Mouse (Mus musculus) midbrain, embryonic 14.5 days (tissue): ENCODE measurements around the gene Zfp12. TPM values are rescaled to one million over a fixed set of nuclear protein-coding genes. Genes with fewer than 3 reads are reported as not detected.
A peak's percentile ranks its signal among the peaks of the same experiment; 100 is the strongest.

ENCODE experiments used
- ATAC-seq: fragments of 200-750 bp; cut with Nextera tagmentation; 2 replicates; pipeline ENCODE4 v1.8.0; 2017; ENCODE audit warnings: moderate number of reproducible peaks, moderate library complexity; ENCODE audit not compliant: low FRiP score, low TSS enrichment
- DNase-seq: peaks from one replicate; pipeline ENCODE4 v3.0.0-alpha.2; 2015
- H3K27ac ChIP-seq: fragments of 300-500 bp; sonication (generic); replicated peaks from 2 replicates; pipeline ENCODE4 v1.5.1; 2014; ENCODE audit warnings: mild to moderate bottlenecking, low read depth, low read length, moderate library complexity
- H3K27me3 ChIP-seq: fragments of 300-500 bp; sonication (generic); 2 replicates; pipeline ENCODE4 v1.6.1; 2014; ENCODE audit warnings: low read length, control low read depth, mixed read lengths; ENCODE audit not compliant: control insufficient read depth, insufficient read depth
- H3K36me3 ChIP-seq: fragments of 300-500 bp; sonication (generic); 2 replicates; pipeline ENCODE4 v1.6.1; 2014; ENCODE audit warnings: low read length, control low read depth; ENCODE audit not compliant: control insufficient read depth, insufficient read depth
- H3K4me1 ChIP-seq: fragments of 300-500 bp; sonication (generic); 2 replicates; pipeline ENCODE4 v1.6.1; 2014; ENCODE audit warnings: mild to moderate bottlenecking, antibody characterized with exemption, low read length, control low read depth; ENCODE audit not compliant: control insufficient read depth, insufficient read depth
- H3K4me2 ChIP-seq: fragments of 300-500 bp; sonication (generic); 2 replicates; pipeline ENCODE4 v1.6.1; 2014; ENCODE audit warnings: mild to moderate bottlenecking, low read length, moderate library complexity
- H3K4me3 ChIP-seq: fragments of 300-500 bp; sonication (generic); replicated peaks from 2 replicates; pipeline ENCODE4 v1.5.1; 2014; ENCODE audit warnings: low read depth, low read length
- H3K9ac ChIP-seq: fragments of 300-500 bp; sonication (generic); replicated peaks from 2 replicates; pipeline ENCODE4 v1.6.1; 2014; ENCODE audit warnings: mild to moderate bottlenecking, low read length, moderate library complexity
- H3K9me3 ChIP-seq: fragments of 300-500 bp; sonication (generic); 2 replicates; pipeline ENCODE4 v1.6.1; 2016; ENCODE audit warnings: low read length, control low read depth, mixed read lengths; ENCODE audit not compliant: control insufficient read depth
- WGBS: fragments of 180-500 bp; shearing (Covaris S2); extraction: QIAGEN DNeasy Blood & Tissue Kit; methylation state at CpG from one replicate; pipeline ENCODE4 v1.1.7; 2014; 5-methylcytosine and 5-hydroxymethylcytosine counted together
- polyA plus RNA-seq: library from polyadenylated mRNA; unstranded; fragments of >200 nt; fragmentation: Nextera tagmentation; extraction: Ambion mirVana; gene quantifications from 2 replicates; pipeline ENCODE4 v1.2.1, GENCODE M21; 2014

Gene Zfp12
- polyA plus RNA-seq, 1 experiment from 2014 or later, result 25.2 TPM

DNA sequence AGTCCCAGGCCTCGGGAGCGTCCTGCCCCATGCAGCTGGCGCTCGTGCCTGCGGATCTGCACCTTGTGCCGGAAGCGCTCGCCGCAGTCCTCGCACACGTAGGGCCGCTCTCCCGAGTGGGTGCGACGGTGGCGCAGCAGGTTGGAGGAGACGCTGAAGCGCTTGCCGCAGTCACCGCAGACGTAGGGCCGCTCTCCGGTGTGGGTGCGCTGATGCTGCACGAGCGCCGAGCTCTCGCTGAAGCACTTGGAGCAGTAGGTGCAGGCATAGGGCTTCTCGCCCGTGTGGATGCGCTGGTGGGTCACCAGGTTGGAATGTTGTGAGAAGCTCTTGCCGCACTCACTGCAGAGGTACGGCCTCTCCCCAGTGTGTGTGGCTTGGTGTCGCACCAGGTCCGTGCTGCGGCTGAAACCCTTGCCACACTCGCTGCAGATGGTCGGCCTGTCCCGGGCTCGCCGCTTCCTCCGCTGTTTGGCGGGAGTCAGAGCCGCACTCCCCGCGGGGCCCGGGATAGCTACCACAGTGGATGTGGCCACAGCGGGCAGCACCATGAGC is 52.9 kb downstream of the Zfp12 start:
- Histone ChIP-seq H3K9me3 (no peaks in the 10 kb centered on the region), H3K4me2 (peak overlapping the region; percentile 41), H3K27me3 (peaks cover 60% of the 10 kb centered on the region), H3K9ac (peak overlapping the region; percentile 16), H3K4me1 (0 out of 2 replicates have a peak, but pooled peaks cover 3% of the 10 kb centered on the region), H3K27ac (no peak overlapping the region), H3K4me3 (peak overlapping the region; percentile 18), H3K36me3 (0 out of 2 replicates have a peak, but pooled peaks cover 4% of the 10 kb centered on the region)
- WGBS, result 2% methylated on average over 48 of the region's 48 CpGs
- DNase-seq (peak; percentile 46), ATAC-seq (no peak)

DNA sequence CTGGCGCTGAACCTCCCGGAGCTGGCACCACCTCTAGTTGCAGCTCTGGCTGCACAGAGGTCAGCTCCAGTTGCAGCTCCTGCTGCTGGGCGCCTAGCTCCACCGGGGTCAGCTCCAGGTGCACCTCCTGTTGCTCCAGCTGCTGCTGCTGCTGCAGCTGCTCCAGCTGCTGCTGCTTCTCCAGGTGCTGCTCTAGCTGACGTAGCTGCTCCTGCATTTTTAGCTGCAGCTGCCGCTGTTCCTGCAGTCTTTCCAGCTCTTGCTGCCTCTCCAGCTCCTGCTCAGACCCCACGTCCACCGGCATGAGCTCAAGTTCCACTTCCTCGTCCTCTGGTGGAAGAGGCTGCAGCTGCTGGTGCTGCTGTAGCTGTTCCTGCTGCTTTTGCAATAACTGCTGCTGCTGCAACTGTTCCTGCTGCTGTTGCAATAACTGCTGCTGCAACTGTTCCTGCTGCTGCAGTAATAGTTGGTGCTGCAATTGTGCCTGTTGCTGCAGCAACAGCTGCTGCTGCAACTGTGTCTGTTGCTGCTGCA is 53.5 kb downstream of the Zfp12 start:
- Histone ChIP-seq H3K4me3 (peak overlapping the region; percentile 18; the same call in 1 of the 2 replicates), H3K9me3 (no peaks in the 10 kb centered on the region), H3K4me1 (0 out of 2 replicates have a peak, but pooled peaks cover 6% of the 10 kb centered on the region), H3K27ac (no peak overlapping the region), H3K4me2 (peak overlapping the region; percentile 41), H3K36me3 (0 out of 2 replicates have a peak, but pooled peaks cover 4% of the 10 kb centered on the region), H3K9ac (peak overlapping the region; percentile 16; the same call in 1 of the 2 replicates), H3K27me3 (peaks cover 64% of the 10 kb centered on the region)
- 13% methylated on average over 9 of the region's 9 CpGs for WGBS
- DNase-seq, result no peak
- ATAC-seq, result no peak

DNA sequence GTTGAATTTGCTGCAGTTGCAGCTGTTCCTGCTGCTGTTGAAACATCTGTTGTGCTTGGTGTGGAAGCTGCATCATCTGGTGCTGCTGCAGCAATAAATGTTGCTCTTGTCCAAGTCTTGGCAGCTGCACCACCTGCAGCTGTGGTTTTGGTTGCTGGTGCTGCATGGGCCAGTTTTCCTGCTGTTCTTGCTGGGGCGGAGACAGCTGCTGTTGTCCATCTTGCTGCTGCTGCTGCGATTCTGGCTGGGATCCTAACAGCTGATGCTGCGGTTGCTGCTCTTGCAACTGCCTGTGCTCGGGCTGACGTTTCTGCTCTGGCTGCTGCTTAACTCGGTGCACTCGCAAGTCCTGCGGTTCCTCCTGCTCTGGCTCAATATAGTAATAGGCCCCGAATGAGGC is 54.3 kb downstream of the Zfp12 start:
- Histone ChIP-seq H3K4me1 (0 out of 2 replicates have a peak, but pooled peaks cover 6% of the 10 kb centered on the region), H3K9ac (no peak overlapping the region), H3K4me3 (no peak overlapping the region), H3K27ac (no peak overlapping the region), H3K27me3 (peaks cover 70% of the 10 kb centered on the region), H3K4me2 (no peak overlapping the region), H3K9me3 (no peaks in the 10 kb centered on the region), H3K36me3 (0 out of 2 replicates have a peak, but pooled peaks cover 4% of the 10 kb centered on the region)
- DNase-seq, result no peak
- WGBS, result 73% methylated on average over 9 of the region's 9 CpGs
- no peak for ATAC-seq

DNA sequence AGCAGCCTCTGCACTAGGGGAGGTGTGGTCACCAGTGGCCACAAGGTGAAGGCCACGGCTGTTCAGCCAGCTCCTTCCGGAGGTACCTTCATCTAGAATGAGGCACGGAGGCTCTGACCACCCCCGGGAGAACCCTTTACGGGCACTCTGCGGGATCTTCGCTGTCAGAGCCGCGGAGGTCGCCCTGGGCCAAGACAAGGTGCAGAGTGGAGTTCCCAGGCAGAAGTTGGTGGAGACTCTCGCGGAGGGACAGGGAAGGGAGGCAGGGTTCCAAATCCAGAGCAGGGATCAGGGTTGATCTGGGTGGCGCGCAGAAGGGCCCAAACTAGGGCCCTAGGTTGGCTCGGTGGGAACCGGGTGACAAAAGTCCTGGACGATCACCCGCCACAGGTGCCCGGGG is 57.9 kb downstream of the Zfp12 start:
- WGBS, result 1% methylated on average over 18 of the region's 19 CpGs
- no peak for ATAC-seq
- H3K4me2 ChIP-seq, result peak overlapping the region; percentile 67
- DNase-seq, result no peak
- peak overlapping the region; percentile 54 for H3K9ac ChIP-seq
- H3K4me3 ChIP-seq, result peak overlapping the region; percentile 41
- peaks cover 8% of the 10 kb centered on the region; the same call in 1 of the 2 replicates for H3K36me3 ChIP-seq
- H3K9me3 ChIP-seq, result no peaks in the 10 kb centered on the region
- 0 out of 2 replicates have a peak, but pooled peaks cover 6% of the 10 kb centered on the region for H3K4me1 ChIP-seq
- peaks cover 60% of the 10 kb centered on the region for H3K27me3 ChIP-seq
- H3K27ac ChIP-seq, result no peak overlapping the region

DNA sequence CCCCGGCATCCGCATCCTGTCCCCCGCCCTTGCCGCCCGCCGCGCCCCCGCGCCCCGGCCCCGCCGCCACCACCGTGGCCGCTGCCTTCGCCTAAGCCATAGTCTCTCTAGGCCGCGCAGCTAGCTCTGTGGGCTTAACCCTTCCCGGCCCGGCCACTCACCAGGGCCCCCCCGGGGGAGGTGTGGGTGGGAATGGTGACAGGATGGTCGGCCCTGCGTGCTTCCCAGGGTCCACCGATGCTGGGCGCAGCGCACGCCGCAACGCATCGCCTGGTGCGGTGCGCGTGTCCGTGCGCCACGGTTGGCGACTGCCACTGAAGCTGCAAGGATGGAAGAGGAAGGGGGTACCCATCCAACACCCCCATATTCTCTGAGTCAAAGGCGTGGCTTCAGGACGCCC is 58.4 kb downstream of the Zfp12 start, which contains the start of gene Zfp853:
Gene Zfp853 (minus strand): TSS at position 220 of the 400 bp plus-strand sequence.
- ATAC-seq (no peak), DNase-seq (no peak)
- peaks cover 55% of the 10 kb centered on the region for H3K27me3 ChIP-seq
- WGBS, result 2% methylated on average over 36 of the region's 38 CpGs
- H3K9ac ChIP-seq, result peak within 1 kb of the TSS; percentile 54
- peaks cover 8% of the 10 kb centered on the region; the same call in 1 of the 2 replicates for H3K36me3 ChIP-seq
- peak within 1 kb of the TSS; percentile 41 for H3K4me3 ChIP-seq
- peak within 1 kb of the TSS; percentile 67 for H3K4me2 ChIP-seq
- H3K9me3 ChIP-seq, result no peaks in the 10 kb centered on the region
- 0 out of 2 replicates have a peak, but pooled peaks cover 3% of the 10 kb centered on the region for H3K4me1 ChIP-seq
- H3K27ac ChIP-seq, result no peak within 1 kb of the TSS

DNA sequence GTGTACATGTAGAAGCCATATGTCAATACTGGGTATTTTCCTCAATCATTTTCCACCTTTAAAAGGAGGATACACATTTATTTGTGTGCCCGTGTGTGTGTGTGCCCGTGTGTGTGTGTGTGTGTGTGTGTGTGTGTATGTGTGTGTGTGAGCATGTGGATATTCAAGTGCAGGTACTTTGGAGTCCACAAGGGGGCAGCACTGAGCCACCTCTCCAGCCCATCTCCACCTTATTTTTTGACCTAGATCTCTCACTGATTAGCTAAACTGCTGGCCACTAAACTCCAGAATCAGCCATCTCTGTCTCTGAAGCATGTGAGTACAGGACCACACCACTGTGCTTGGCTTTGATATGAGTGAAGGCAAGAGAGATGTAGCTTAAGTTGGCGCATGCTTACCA is 59.9 kb downstream of the Zfp12 start:
- 96% methylated on average over 3 of the region's 3 CpGs for WGBS
- DNase-seq (no peak), ATAC-seq (no peak)
- Histone ChIP-seq H3K27me3 (peaks cover 40% of the 10 kb centered on the region), H3K9ac (no peak overlapping the region), H3K4me1 (0 out of 2 replicates have a peak, but pooled peaks cover 3% of the 10 kb centered on the region), H3K27ac (no peak overlapping the region), H3K36me3 (peaks cover 16% of the 10 kb centered on the region), H3K4me3 (no peak overlapping the region), H3K9me3 (no peaks in the 10 kb centered on the region), H3K4me2 (no peak overlapping the region)

DNA sequence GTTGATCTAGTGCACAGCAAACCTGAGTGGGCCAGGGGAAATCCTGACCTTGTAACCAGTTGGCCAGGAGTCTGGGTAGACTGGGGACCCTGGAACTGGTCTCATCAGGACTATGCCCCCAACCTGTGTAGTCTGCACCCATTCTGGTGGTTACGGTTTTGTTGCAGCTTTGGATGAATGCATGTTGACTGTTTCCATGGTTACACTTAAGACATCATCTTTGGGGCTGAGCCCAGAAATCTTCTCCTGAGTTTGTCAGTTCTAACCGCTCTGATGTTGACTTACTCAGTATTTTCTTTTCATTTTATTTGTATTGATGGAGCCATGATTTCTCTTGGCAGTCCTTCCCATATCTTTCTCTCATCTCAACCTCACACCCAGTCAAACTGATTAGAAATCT is 60.4 kb downstream of the Zfp12 start:
- H3K4me1 ChIP-seq, result 0 out of 2 replicates have a peak, but pooled peaks cover 3% of the 10 kb centered on the region
- no peak overlapping the region for H3K4me2 ChIP-seq
- no peak overlapping the region for H3K4me3 ChIP-seq
- WGBS, result 84% methylated on average over 2 of the region's 2 CpGs
- H3K36me3 ChIP-seq, result peaks cover 20% of the 10 kb centered on the region
- no peak for DNase-seq
- no peak for ATAC-seq
- H3K9me3 ChIP-seq, result no peaks in the 10 kb centered on the region
- H3K27ac ChIP-seq, result no peak overlapping the region
- peaks cover 39% of the 10 kb centered on the region for H3K27me3 ChIP-seq
- no peak overlapping the region for H3K9ac ChIP-seq

DNA sequence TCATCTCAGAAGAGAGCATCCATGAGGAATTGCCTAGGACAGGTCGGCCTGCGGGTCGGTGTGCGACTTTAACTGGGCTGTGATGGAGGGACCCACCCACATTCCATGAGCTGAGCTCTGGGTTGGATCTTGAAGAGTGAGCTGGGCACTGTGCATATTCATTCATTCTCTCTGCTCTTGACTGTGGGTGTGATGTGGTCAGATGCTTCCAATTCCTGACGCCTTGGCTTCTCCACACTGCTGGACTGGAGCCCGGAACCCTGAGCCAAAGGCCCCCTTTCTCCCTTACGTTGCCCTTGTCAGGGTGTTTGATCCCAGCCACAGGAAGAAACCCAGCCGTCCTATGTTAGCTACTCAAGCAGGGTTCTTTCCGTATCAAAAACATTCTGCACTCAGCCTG is 63.0 kb downstream of the Zfp12 start:
- Histone ChIP-seq H3K36me3 (peaks cover 47% of the 10 kb centered on the region), H3K4me3 (no peak overlapping the region), H3K9ac (no peak overlapping the region), H3K4me2 (no peak overlapping the region), H3K27ac (no peak overlapping the region), H3K9me3 (no peaks in the 10 kb centered on the region), H3K27me3 (peaks cover 18% of the 10 kb centered on the region), H3K4me1 (0 out of 2 replicates have a peak, but pooled peaks cover 3% of the 10 kb centered on the region)
- ATAC-seq (no peak), DNase-seq (no peak)
- 97% methylated on average over 9 of the region's 9 CpGs for WGBS

DNA sequence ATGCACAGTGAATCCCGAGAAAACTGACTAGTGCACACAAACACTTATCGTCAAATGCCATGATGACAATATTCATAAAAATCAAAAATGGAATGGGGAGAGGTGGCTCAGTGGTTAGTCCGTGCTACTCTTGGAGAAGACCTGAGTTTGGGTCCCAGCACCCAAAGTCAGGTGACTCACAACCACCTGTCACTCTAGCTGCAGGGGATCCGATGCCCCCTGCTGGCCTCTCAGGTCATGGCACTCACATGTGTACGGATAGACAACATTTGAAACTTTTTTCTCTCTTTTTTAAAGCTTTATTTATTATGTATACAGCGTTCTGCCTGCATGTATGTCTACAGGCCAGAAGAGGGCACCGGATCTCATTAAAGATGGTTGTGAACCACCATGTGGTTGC is 63.4 kb downstream of the Zfp12 start:
- peaks cover 14% of the 10 kb centered on the region for H3K27me3 ChIP-seq
- no peak overlapping the region for H3K9ac ChIP-seq
- H3K36me3 ChIP-seq, result peaks cover 51% of the 10 kb centered on the region
- H3K9me3 ChIP-seq, result no peaks in the 10 kb centered on the region
- ATAC-seq (no peak), DNase-seq (no peak)
- H3K27ac ChIP-seq, result no peak overlapping the region
- no peaks in the 10 kb centered on the region for H3K4me1 ChIP-seq
- H3K4me3 ChIP-seq, result no peak overlapping the region
- H3K4me2 ChIP-seq, result no peak overlapping the region
- 98% methylated on average over 7 of the region's 7 CpGs for WGBS
